Mouse (Mus musculus) embryonic facial prominence, embryonic 14.5 days (tissue): ENCODE data around the gene Crtac1. TPM values are rescaled to one million over a fixed set of nuclear protein-coding genes. Genes with fewer than 3 reads are reported as not detected.

Experiments
- ATAC-seq: fragments of 200-750 bp; cut with Nextera tagmentation; 2 replicates; pipeline ENCODE4 v1.8.0; 2017; ENCODE audit warnings: low read depth, moderate number of reproducible peaks, moderate TSS enrichment
- DNase-seq: peaks from one replicate; pipeline ENCODE4 v3.0.0-alpha.2; 2015; ENCODE audit warnings: low spot score
- H3K27ac ChIP-seq: fragments of 300-500 bp; sonication (generic); replicated peaks from 2 replicates; pipeline ENCODE4 v1.5.1; 2014; ENCODE audit warnings: low read depth, mild to moderate bottlenecking, low read length, moderate library complexity
- H3K27me3 ChIP-seq: fragments of 300-500 bp; sonication (generic); replicated peaks from 2 replicates; pipeline ENCODE4 v1.6.1; 2014; ENCODE audit warnings: low read length; ENCODE audit not compliant: control insufficient read depth, insufficient read depth
- H3K36me3 ChIP-seq: fragments of 300-500 bp; sonication (generic); 2 replicates; pipeline ENCODE4 v1.6.1; 2014; ENCODE audit warnings: low read length, mixed read lengths; ENCODE audit not compliant: control insufficient read depth, insufficient read depth
- H3K4me1 ChIP-seq: fragments of 300-500 bp; sonication (generic); 2 replicates; pipeline ENCODE4 v1.6.1; 2014; ENCODE audit warnings: antibody characterized with exemption, low read length; ENCODE audit not compliant: control insufficient read depth, insufficient read depth
- H3K4me2 ChIP-seq: fragments of 300-500 bp; sonication (generic); 2 replicates; pipeline ENCODE4 v1.6.1; 2014; ENCODE audit warnings: low read depth, mild to moderate bottlenecking, low read length, moderate library complexity, mixed read lengths
- H3K4me3 ChIP-seq: fragments of 300-500 bp; sonication (generic); 2 replicates; pipeline ENCODE4 v1.5.1; 2014; ENCODE audit warnings: low read depth, mild to moderate bottlenecking, low read length
- H3K9ac ChIP-seq: fragments of 300-500 bp; sonication (generic); 2 replicates; pipeline ENCODE4 v1.6.1; 2014; ENCODE audit warnings: low read depth, mild to moderate bottlenecking, low read length, moderate library complexity, mixed read lengths
- H3K9me3 ChIP-seq: fragments of 300-500 bp; sonication (generic); 2 replicates; pipeline ENCODE4 v1.6.1; 2016; ENCODE audit warnings: low read length; ENCODE audit not compliant: control insufficient read depth
- WGBS: fragments of 180-500 bp; shearing (Covaris S2); extraction: QIAGEN DNeasy Blood & Tissue Kit; methylation state at CpG from one replicate; pipeline ENCODE4 v1.1.7; 2014; 5-methylcytosine and 5-hydroxymethylcytosine counted together
- microRNA-seq: library from miRNA; unstranded; fragments of <30 nt; microRNA quantifications from one replicate; pipeline ENCODE4, GENCODE M21; 2016; ENCODE audit warnings: borderline number of aligned reads
- polyA plus RNA-seq: library from polyadenylated mRNA; unstranded; fragments of >200 nt; fragmentation: Nextera tagmentation; extraction: Ambion mirVana; gene quantifications from 2 replicates; pipeline ENCODE4 v1.2.1, GENCODE M21; 2014

The Crtac1 gene
- polyA plus RNA-seq, 1 experiment from 2014 or later, result 7.6 TPM

DNA sequence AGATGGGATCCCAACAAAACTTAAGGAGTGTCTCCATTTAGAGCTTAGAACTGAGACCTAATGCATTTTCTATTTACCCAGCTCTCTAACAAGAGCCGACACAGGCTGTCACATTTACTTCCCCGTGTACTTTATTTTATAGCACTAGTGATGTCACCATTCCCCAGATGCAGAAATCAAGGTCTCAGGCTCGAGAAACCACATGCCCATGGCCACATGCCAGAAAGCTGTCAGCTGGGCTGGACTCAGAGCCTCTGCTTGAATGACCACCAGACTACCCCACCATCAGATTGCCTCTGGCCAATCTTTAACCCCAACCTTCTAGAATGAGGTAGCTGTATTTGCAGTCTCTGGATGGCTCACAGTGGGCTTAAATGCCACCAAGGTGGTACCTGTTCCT is 188.2 kb downstream of the Crtac1 start:
- Histone ChIP-seq H3K27me3 (no peaks in the 10 kb centered on the region), H3K4me3 (no peak overlapping the region), H3K4me2 (no peak overlapping the region), H3K4me1 (peaks cover 5% of the 10 kb centered on the region; the same call in 1 of the 2 replicates), H3K36me3 (no peaks in the 10 kb centered on the region), H3K9ac (no peak overlapping the region), H3K9me3 (no peaks in the 10 kb centered on the region), H3K27ac (no peak overlapping the region)
- no peak for ATAC-seq
- WGBS, result 59% methylated on average over 3 of the region's 3 CpGs
- no peak for DNase-seq

DNA sequence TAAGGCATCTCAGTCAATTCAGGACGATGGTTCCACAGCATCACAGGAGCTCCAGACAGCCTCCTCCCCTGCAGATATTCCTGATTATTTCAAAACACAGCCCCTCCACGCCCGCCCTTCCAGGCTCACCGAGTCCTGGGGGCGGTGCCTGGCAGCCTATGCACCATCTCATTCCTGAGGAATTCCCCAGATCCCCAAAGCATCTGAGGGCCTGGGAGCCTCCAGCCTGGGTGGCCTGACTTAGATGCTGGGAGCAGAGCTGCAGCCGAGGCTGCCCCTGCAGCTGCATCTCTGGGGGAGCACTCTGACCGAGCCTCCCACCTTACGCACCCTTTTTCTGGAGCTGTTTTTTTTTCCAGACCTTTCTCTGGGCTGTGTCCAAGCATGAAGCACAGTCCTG is 190.7 kb downstream of the Crtac1 start:
- WGBS, result 33% methylated on average over 7 of the region's 8 CpGs
- no peak for ATAC-seq

DNA sequence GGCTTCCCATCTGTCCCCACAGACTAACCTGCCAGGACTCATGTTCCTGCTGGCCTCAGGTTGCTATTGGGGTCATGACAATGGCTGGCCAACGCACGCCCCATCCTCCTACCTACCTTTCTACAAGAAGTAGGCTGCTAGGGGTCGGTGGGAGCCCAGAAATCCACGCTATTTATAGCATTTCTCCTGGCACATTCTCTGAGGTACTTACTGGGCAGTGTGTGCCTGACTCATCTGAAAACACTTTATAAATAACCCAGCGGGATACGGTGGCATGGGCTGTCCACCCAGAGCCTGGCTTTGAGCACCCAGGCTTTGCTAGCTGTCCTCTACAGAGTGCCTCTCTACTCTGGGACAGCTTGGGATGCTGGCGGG is 193.3 kb downstream of the Crtac1 start:
- H3K27me3 ChIP-seq, result no peaks in the 10 kb centered on the region
- ATAC-seq (no peak), DNase-seq (no peak)
- H3K4me3 ChIP-seq, result no peak overlapping the region
- H3K9ac ChIP-seq, result no peak overlapping the region
- peaks cover 5% of the 10 kb centered on the region; the same call in 1 of the 2 replicates for H3K4me1 ChIP-seq
- H3K36me3 ChIP-seq, result no peaks in the 10 kb centered on the region
- WGBS, result 61% methylated on average over 7 of the region's 7 CpGs
- H3K27ac ChIP-seq, result no peak overlapping the region
- no peak overlapping the region for H3K4me2 ChIP-seq
- H3K9me3 ChIP-seq, result no peaks in the 10 kb centered on the region

More for the DNA sequence above, 190.7 kb downstream of the Crtac1 start:
- Histone ChIP-seq H3K27me3 (no peaks in the 10 kb centered on the region), H3K4me3 (no peak overlapping the region), H3K4me2 (no peak overlapping the region), H3K9me3 (no peaks in the 10 kb centered on the region), H3K27ac (no peak overlapping the region), H3K36me3 (no peaks in the 10 kb centered on the region), H3K4me1 (peaks cover 5% of the 10 kb centered on the region; the same call in 1 of the 2 replicates), H3K9ac (no peak overlapping the region)
- no peak for DNase-seq

DNA sequence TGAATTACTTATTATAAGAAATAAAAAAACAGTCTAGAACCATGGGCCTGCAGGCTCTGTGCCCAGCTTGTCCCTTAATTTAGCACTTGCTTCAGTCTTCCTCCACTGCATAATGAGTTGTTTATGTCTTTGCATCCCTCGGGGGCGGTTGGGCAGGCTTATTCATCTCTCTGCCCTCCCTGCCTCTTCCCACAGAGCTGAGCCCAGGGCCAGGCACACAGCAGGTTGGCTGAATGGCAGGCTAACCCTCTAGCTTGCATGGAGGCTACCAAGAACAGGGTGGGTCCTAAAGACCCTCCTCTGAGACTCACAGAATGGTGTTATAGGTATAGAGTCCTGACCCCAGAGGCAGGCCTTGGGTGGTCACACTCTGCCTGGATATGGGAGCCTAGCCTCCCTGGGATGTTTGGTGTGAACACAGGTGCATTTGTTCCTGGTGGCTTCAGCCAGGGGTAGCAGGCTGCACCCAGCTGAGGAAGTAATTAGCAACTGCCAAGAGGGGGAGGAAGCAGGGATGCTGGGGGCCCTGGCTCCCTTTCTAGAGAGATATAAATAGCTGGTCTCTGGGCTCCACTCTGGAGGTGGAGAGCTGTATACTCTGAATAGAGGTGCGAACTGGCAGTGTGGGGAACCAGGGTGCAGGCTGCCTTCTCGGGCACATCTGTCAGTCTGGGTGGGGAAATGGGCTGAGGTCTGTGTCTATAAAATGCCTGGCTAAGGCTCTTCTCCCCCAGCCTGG is 193.8 kb downstream of the Crtac1 start:
- Histone ChIP-seq H3K4me1 (peaks cover 5% of the 10 kb centered on the region; the same call in 1 of the 2 replicates), H3K4me2 (no peak overlapping the region), H3K27ac (no peak overlapping the region), H3K9me3 (no peaks in the 10 kb centered on the region), H3K27me3 (no peaks in the 10 kb centered on the region), H3K4me3 (no peak overlapping the region), H3K9ac (no peak overlapping the region), H3K36me3 (no peaks in the 10 kb centered on the region)
- WGBS, result 25% methylated on average over 4 of the region's 4 CpGs
- ATAC-seq (peak; percentile 45; the same call in 1 of the 2 replicates), DNase-seq (peak; percentile 27)

Small RNA genes within 50 kb of the gene (microRNA-seq; reads per million reads assigned to microRNA genes)
- gene Gm26339 (not detected), gene Mir3085 (not detected)

Other genes with a start within 250 kb of the Crtac1 start
- gene Sfrp5, start 229.5 kb downstream of the Crtac1 start, polyA plus RNA-seq, result 18.0 and 18.3 TPM in 2 replicates
- 3.0 and 3.2 TPM in 2 replicates for gene Golga7b, start 184.2 kb downstream of the Crtac1 start, polyA plus RNA-seq
- 19.5 and 23.0 TPM in 2 replicates for gene R3hcc1l, start 87.0 kb upstream of the Crtac1 start, polyA plus RNA-seq
- 3.1 and 4.1 TPM in 2 replicates for gene Loxl4, start 181.0 kb upstream of the Crtac1 start, polyA plus RNA-seq